Mouse (Mus musculus): Measurements from ENCODE around the gene Syvn1.

GRCm38 (mm10) chr19:6014991-6015510, 31.3 kb upstream of the Syvn1 start:
- TF ChIP-seq CHD2 (IDR thresholded peaks at IDR 0.05; ENCODE audit: low read depth, low read length) (no peak), MAFK (IDR thresholded peaks at IDR 0.05; ENCODE audit: insufficient read depth, low read depth, low read length) (no peak), ZNF384 (IDR thresholded peaks at IDR 0.05; ENCODE audit: low read depth, low read length) (no peak), ZC3H11A (IDR thresholded peaks at IDR 0.05; ENCODE audit: borderline replicate concordance, low read depth, low read length) (no peak)

Measured in ES-E14 (cell line).